Mouse (Mus musculus): ENCODE results near the gene Dop1b.
"Not testable (repeated sequence)": the region's sequence is repeated elsewhere in the genome, so short reads cannot be mapped to it uniquely, and the experiment has no call there.

The Dop1b gene

DNA sequence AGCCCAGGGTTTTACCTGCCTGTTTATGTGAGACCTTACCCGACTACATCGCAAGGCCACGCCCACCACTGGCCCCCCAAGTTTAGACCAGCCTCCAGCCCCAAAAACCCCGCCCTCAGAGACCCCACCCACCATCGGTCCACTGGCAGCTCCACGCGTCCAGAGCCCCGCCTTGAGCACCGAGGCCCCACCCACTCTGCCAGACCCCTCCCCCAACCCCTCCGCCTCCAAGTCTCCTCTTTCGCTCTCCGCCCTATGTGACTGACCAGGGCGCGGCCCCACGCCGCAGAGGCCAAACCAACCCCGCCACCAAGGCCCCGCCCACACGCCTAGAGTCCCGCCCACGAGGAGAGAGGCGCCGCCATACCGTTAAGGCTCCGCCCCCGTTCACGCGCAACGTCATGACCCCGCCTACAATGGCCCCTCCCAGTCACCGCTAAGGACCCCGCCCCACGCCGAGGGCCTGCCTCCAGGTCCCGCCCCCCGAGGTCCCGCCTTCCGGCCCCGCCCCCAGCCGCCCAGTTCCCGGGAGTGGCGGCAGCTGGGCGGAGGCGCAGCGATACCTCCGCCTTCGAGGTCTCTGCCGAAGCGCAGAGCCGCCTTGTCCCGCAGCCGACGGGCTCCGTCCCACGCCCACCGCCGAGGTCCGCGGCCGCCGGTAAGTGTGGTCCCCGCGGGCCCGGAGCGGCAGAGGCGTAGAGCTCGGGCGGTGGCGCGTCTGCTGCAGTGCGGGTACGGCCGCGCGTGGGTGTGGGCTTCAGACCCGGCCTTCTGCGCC is at the start of gene Dop1b:
TSS of gene Dop1b (plus strand) at position 494 of the 778 bp plus-strand sequence.
- DNase-seq (ENCODE audit: low spot score in 2 of 2): peak; percentile 100

- DNase-seq (ENCODE audit: low spot score in 2 of 2): no peak
These were observed 43.7 kb upstream of the Dop1b start for GRCm38 (mm10) chr16:93667976-93668375.

- DNase-seq (ENCODE audit: low spot score in 2 of 2): no peak
These were observed 42.2 kb upstream of the Dop1b start for GRCm38 (mm10) chr16:93669521-93669920.

- DNase-seq (ENCODE audit: low spot score in 2 of 2): not testable (repeated sequence)
These were observed 41.2 kb upstream of the Dop1b start for GRCm38 (mm10) chr16:93670466-93670865.

DNA sequence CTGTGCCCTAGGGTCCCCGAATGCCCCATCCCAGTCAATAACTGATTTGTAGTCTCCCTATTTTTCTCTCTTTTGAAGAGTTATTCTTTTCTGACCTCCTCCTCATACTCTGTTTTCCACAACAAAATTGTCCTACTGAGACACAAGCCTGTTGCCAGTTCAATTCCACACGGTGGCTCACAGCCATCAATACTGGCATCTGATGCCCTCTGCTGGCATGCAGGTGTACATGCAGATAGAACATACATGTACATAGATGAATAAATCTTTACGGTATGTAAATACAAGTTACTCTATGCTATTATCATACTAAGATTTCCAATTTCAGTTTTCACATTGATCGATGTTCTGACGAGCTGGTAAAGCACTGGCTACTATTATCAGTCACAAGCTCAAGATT is 40.6 kb upstream of the Dop1b start:
- DNase-seq (ENCODE audit: low spot score in 2 of 2): no peak

DNA sequence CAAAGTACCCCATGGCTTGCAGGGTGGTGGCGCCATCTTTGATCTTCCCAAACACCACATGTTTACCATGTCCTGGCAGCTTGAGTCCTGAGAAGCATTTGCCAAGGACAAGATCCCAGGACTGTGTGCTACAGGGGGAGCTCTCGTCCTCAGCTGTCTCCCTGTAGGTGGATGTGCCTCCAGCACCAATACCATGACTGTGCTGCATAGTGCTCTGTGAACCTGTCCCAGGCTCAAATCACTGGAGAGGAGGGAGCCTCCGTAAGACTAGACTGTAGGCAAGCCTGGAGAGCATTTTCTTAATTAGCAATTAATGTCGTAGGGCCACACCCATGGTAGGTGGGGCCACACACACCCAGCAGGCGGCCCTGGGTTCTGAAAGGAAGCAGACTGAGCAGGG is 35.3 kb upstream of the Dop1b start:
- no peak for DNase-seq (ENCODE audit: low spot score in 2 of 2)

GRCm38 (mm10) chr16:93678206-93678605 is 33.5 kb upstream of the Dop1b start:
- peak in 1 of 2 experiments; percentile 34 for DNase-seq (ENCODE audit: low spot score in 2 of 2)

GRCm38 (mm10) chr16:93679165-93679564 is 32.5 kb upstream of the Dop1b start:
- DNase-seq (ENCODE audit: low spot score in 2 of 2): peak in 1 of 2 experiments; percentile 28

- DNase-seq (ENCODE audit: low spot score in 2 of 2): no peak
These were observed 29.5 kb upstream of the Dop1b start for GRCm38 (mm10) chr16:93682156-93682688.

DNA sequence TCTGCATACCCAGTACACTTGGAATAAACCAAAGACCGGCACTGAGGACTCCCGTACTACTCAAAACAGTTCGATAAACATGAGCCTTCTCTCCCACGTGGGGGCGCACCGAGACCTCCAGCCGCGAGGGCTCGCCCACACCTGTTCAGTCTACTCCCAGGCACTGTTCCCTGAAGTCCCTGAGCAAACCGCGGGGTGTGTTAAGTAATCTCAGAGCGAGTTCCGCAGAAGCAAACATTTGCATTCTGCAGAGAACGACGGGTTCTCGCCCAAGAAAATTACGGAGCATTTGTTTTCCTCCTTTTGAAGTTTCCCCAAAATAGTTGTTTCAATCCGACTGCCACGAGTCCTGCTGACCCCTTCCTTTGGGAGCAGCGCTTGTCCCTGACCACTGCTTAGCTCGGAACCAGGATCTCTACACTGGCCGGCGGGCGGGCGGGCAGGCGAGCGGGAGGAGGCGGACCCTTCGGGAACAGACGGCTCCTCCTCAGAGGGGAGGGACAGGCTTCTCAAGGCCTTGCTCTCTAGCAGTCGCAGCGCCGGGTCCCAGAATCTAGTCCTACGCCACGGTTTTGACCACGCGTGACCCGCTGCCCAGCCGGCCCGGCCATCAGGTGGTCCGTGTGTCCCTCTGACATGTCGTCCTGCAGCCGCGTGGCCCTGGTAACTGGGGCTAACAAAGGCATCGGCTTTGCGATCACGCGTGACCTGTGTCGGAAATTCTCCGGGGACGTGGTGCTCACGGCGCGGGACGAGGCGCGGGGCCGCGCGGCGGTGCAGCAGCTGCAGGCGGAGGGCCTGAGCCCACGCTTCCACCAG is 28.8 kb upstream of the Dop1b start, which contains the start of gene Cbr3:
TSS of gene Cbr3 (plus strand) at position 527 of the 819 bp plus-strand sequence.
- peak; percentile 69 to 85 for DNase-seq (ENCODE audit: low spot score in 2 of 2)

GRCm38 (mm10) chr16:93683508-93684236 is 28.0 kb upstream of the Dop1b start:
- DNase-seq (ENCODE audit: low spot score in 2 of 2): no peak

DNA sequence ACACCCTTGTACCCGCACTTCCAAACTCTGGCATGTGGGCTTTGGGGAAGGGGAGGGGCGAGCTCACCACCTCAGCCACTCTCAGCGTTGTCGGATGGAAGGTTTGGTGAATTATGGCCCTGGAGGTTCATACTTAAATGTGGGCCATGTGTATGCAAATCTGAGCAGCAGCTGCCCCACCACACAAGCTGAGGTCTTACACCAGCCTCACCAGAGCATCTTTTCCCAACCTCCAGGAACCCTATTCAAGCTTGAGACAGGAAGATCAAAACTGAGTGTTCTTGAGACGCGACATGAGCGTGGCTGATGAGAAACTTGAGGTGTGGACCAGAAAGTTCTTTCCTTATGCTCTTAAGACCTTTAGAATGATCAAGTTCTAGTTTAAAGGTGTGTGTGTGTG is 27.3 kb upstream of the Dop1b start:
- no peak for DNase-seq (ENCODE audit: low spot score in 2 of 2)

DNA sequence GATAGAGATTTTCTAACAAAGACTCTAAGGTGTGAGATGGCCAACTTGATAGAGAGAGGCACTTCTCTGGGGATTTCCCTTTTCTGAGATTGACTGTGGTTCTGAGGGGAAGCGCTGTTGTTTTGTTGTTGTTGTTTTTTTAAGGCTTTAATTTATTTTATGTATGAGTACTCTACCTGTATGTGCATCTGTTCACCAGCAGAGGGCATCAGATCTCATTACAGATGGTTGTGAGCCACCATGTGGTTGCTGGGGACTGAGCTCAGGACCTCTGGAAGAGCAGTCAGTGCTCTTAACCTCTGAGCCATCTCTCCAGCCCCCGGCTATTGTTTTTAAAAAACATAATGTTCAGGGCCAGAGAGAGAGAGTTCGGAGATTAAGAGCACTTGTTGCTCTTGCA is 25.9 kb upstream of the Dop1b start:
- not testable (repeated sequence) for DNase-seq (ENCODE audit: low spot score in 2 of 2)

DNA sequence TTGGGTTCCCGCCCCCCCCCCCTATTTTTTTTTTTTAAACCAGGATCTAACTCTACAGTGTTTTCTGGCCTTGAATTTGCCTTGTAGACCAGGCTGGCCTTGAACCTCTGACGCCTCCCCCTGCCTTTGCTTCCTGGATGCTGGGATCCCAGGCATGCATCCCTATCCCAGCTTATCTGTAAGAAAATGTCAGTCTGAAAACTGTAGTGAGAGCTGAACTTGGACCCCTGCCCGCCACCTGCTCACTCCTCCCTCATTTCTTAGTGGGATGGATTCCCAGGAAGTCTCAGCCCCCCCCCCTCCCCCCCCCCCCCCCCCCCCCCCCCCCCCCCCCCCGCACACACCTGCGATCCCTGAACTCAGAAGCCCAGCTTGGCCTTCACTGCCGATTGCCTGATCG is 25.3 kb upstream of the Dop1b start:
- no peak for DNase-seq (ENCODE audit: low spot score in 2 of 2)

DNA sequence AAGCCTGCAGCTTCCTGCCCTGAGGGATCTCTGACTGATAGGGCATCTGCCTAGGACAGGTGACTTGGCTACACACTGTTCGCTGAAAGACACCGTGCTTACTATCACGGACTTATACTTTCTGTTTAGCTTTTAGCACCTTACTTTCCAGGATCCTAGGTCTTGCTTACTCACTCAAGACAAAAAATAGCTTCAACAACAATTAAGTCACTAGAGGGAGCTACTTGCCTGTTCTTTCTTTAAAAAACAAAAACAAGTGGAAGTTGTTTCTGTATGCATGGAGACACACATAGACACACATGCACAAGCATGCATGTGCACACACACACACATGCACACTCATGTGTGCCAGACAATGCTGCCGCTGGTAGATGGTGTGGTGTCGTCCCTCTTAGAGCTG is 24.8 kb upstream of the Dop1b start:
- DNase-seq (ENCODE audit: low spot score in 2 of 2): no peak

- no peak for DNase-seq (ENCODE audit: low spot score in 2 of 2)
These were observed 20.4 kb upstream of the Dop1b start for GRCm38 (mm10) chr16:93691206-93691841.

- DNase-seq (ENCODE audit: low spot score in 2 of 2): no peak
These were observed 19.0 kb upstream of the Dop1b start for GRCm38 (mm10) chr16:93692744-93693143.

- no peak for DNase-seq (ENCODE audit: low spot score in 2 of 2)
These were observed 4.6 kb upstream of the Dop1b start for GRCm38 (mm10) chr16:93707116-93707515.

GRCm38 (mm10) chr16:93709217-93709616 is 2.5 kb upstream of the Dop1b start:
- no peak for DNase-seq (ENCODE audit: low spot score in 2 of 2)

- peak; percentile 69 to 81 for DNase-seq (ENCODE audit: low spot score in 2 of 2)
These were observed 780 bp upstream of the Dop1b start for GRCm38 (mm10) chr16:93710924-93711323.

- peak; percentile 68 to 85 for DNase-seq (ENCODE audit: low spot score in 2 of 2)
These were observed 633 bp downstream of the Dop1b start for GRCm38 (mm10) chr16:93712189-93712885.
